Mouse (Mus musculus) hindbrain, embryonic 15.5 days (tissue): Measurements from ENCODE around the gene Ciz1. TPM values are rescaled to one million over a fixed set of nuclear protein-coding genes. Genes with fewer than 3 reads are reported as not detected.

Experiments used
- ATAC-seq: fragments of 200-750 bp; cut with Nextera tagmentation; 2 replicates; pipeline ENCODE4 v1.8.0; 2017; ENCODE audit warnings: low read depth, moderate number of reproducible peaks, moderate TSS enrichment; ENCODE audit not compliant: low FRiP score
- H3K27ac ChIP-seq: fragments of 300-500 bp; sonication (generic); replicated peaks from 2 replicates; pipeline ENCODE4 v1.5.1; 2015; ENCODE audit warnings: mild to moderate bottlenecking, inconsistent platforms
- H3K27me3 ChIP-seq: fragments of 300-500 bp; sonication (generic); 2 replicates; pipeline ENCODE4 v1.6.1; 2015; ENCODE audit warnings: control low read depth, inconsistent platforms
- H3K36me3 ChIP-seq: fragments of 300-500 bp; sonication (generic); 2 replicates; pipeline ENCODE4 v1.6.1; 2015; ENCODE audit warnings: control low read depth, inconsistent platforms
- H3K4me1 ChIP-seq: fragments of 300-500 bp; sonication (generic); replicated peaks from 2 replicates; pipeline ENCODE4 v1.6.1; 2015; ENCODE audit warnings: control low read depth, inconsistent platforms
- H3K4me2 ChIP-seq: fragments of 300-500 bp; sonication (generic); 2 replicates; pipeline ENCODE4 v1.6.1; 2015; ENCODE audit warnings: moderate library complexity, mild to moderate bottlenecking, inconsistent platforms
- H3K4me3 ChIP-seq: fragments of 300-500 bp; sonication (generic); 2 replicates; pipeline ENCODE4 v1.5.1; 2015; ENCODE audit warnings: mild to moderate bottlenecking, inconsistent platforms
- H3K9ac ChIP-seq: fragments of 300-500 bp; sonication (generic); 2 replicates; pipeline ENCODE4 v1.6.1; 2015; ENCODE audit warnings: inconsistent platforms
- H3K9me3 ChIP-seq: fragments of 300-500 bp; sonication (generic); 2 replicates; pipeline ENCODE4 v1.6.1; 2016; ENCODE audit warnings: control low read depth, inconsistent platforms
- WGBS: fragments of 180-500 bp; shearing (Covaris S2); methylation state at CpG from one replicate; pipeline ENCODE4 v1.1.7; 2015; 5-methylcytosine and 5-hydroxymethylcytosine counted together
- polyA plus RNA-seq: library from polyadenylated mRNA; unstranded; fragments of >200 nt; fragmentation: Nextera tagmentation; extraction: Ambion mirVana; gene quantifications from 2 replicates; pipeline ENCODE4 v1.2.1, GENCODE M21; 2015

Ciz1 gene
- polyA plus RNA-seq, 1 experiment from 2014 or later: 60.7 TPM

- Histone ChIP-seq H3K9me3 (no peaks in the 10 kb centered on the region), H3K27me3 (no peaks in the 10 kb centered on the region), H3K36me3 (0 out of 2 replicates have a peak, but pooled peaks cover 6% of the 10 kb centered on the region), H3K4me3 (peak overlapping the region; percentile 88), H3K4me2 (peak overlapping the region; percentile 92), H3K9ac (peak overlapping the region; percentile 86), H3K27ac (peak overlapping the region; percentile 96), H3K4me1 (peaks cover 23% of the 10 kb centered on the region)
- 4% methylated on average over 8 of the region's 8 CpGs for WGBS
- no peak for ATAC-seq
Measured at GRCm38 (mm10) chr2:32394973-32395372, 42.8 kb downstream of the Ciz1 start.

- Histone ChIP-seq H3K4me1 (peaks cover 23% of the 10 kb centered on the region), H3K27ac (peak within 1 kb of the TSS; percentile 96), H3K27me3 (no peaks in the 10 kb centered on the region), H3K36me3 (peaks cover 8% of the 10 kb centered on the region; the same call in 1 of the 2 replicates), H3K4me2 (peak within 1 kb of the TSS; percentile 92), H3K4me3 (peak within 1 kb of the TSS; percentile 88), H3K9me3 (no peaks in the 10 kb centered on the region), H3K9ac (peak within 1 kb of the TSS; percentile 86)
- peak; percentile 94 for ATAC-seq
- WGBS: 0% methylated on average over 31 of the region's 31 CpGs
Measured at GRCm38 (mm10) chr2:32395484-32395945, 43.4 kb downstream of the Ciz1 start, which contains the start of gene Ptges2. Gene Ptges2 (plus strand): TSS chr2:32395896.

DNA sequence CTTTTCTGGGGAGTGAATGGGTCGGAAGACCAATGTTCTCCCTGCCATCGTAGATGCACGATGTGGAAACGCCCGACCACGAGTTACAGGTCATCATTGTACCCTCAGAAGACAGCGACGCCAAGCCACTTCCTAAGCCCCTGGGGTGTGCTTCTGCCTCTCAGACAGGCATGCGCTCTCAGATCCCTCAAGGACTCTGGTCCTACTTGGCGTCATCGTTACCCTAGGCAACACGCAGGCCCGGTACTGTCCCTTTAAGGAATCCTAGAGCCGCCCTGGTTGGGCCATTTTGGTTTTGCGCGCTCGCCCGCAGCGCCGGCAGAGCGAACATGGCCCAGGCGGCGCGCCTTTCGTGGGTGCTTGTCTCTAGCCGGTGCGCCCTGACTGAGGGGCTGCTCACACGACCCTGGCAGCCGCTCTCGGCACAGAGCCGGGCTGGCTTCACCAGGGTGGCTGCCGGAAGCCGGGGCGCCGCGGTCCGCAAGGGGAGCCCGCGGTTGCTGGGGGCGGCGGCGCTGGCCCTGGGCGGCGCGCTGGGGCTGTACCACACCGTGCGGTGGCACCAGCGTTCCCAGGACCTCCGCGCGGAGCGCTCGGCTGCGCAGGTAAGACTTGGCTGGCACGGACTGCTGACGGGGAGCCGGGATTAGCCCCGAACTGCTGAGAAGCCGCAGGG lies 44.0 kb downstream of the Ciz1 start:
- Histone ChIP-seq H3K9me3 (no peaks in the 10 kb centered on the region), H3K27me3 (no peaks in the 10 kb centered on the region), H3K9ac (peak overlapping the region; percentile 86), H3K4me2 (peak overlapping the region; percentile 92), H3K4me1 (peaks cover 23% of the 10 kb centered on the region), H3K27ac (peak overlapping the region; percentile 96), H3K36me3 (peaks cover 14% of the 10 kb centered on the region; the same call in 1 of the 2 replicates), H3K4me3 (peak overlapping the region; percentile 88)
- ATAC-seq: peak; percentile 96
- under 1% methylated on average over 59 of the region's 59 CpGs for WGBS

- Histone ChIP-seq H3K36me3 (peaks cover 16% of the 10 kb centered on the region; the same call in 1 of the 2 replicates), H3K4me2 (peak overlapping the region; percentile 92), H3K9ac (peak overlapping the region; percentile 86), H3K4me1 (peaks cover 23% of the 10 kb centered on the region), H3K27me3 (no peaks in the 10 kb centered on the region), H3K9me3 (no peaks in the 10 kb centered on the region), H3K27ac (peak overlapping the region; percentile 96), H3K4me3 (peak overlapping the region; percentile 88)
- no peak for ATAC-seq
- under 1% methylated on average over 15 of the region's 15 CpGs for WGBS
Measured at GRCm38 (mm10) chr2:32396695-32397094, 44.6 kb downstream of the Ciz1 start.

GRCm38 (mm10) chr2:32404663-32405062 lies 52.5 kb downstream of the Ciz1 start:
- H3K4me3 ChIP-seq: no peak overlapping the region
- H3K9ac ChIP-seq: no peak overlapping the region
- ATAC-seq: peak; percentile 46; the same call in 1 of the 2 replicates
- H3K27ac ChIP-seq: no peak overlapping the region
- WGBS: 15% methylated on average over 2 of the region's 2 CpGs
- H3K4me1 ChIP-seq: no peaks in the 10 kb centered on the region
- no peak overlapping the region for H3K4me2 ChIP-seq
- no peaks in the 10 kb centered on the region for H3K27me3 ChIP-seq
- H3K9me3 ChIP-seq: no peaks in the 10 kb centered on the region
- peaks cover 17% of the 10 kb centered on the region for H3K36me3 ChIP-seq

- Histone ChIP-seq H3K36me3 (peaks cover 3% of the 10 kb centered on the region; the same call in 1 of the 2 replicates), H3K4me3 (no peak overlapping the region), H3K9ac (no peak overlapping the region), H3K27ac (no peak overlapping the region), H3K9me3 (no peaks in the 10 kb centered on the region), H3K4me1 (no peaks in the 10 kb centered on the region), H3K4me2 (no peak overlapping the region), H3K27me3 (no peaks in the 10 kb centered on the region)
- ATAC-seq: no peak
- 86% methylated on average over 7 of the region's 7 CpGs for WGBS
Measured at GRCm38 (mm10) chr2:32407144-32407824, 55.2 kb downstream of the Ciz1 start.

DNA sequence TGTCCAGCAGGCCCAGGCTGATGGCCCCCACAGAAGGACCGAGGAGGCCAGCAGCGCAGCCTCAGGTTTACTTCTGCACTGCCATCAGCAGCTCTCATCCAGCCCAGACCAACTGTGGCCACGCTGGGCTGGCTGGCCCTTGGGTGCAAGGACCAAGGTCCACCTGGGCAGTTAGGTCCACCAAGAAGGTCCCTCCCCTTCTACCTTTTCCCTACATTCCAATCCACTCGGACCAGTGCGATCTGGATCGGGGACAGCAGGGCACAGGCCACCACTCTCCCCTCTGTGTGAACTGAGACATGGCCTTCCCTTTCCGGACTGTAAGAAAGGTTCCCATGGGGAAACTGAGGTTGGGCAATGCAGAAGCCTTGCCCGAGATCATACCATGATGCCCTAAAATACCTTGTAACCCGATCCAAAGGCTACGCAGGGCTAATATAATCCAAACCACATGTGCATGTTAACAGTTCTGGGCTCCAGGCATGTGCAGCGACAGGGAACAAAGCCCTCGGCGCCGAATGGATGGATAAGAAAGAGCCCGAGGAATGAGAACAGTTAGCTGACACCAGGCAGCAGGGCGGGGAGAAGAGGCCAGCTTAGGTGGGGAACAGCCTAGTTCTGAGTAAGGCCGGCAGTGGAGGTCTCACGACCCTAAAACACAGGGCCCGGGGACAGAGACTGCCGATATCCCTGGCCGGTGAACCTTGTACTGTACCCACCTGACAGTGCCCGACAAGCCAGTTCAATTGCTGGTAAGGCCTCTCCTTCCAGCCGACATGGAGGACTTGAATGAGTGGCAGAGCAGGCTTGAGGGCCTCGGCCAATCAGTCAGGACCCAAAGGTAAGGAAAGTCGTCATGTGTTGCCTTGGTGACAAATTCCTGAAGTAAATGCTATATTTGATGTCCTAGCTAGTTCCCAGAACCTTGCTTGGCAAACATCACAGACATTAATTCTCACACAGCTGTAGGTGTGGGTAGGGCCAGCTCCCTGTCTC lies 56.6 kb downstream of the Ciz1 start:
- no peaks in the 10 kb centered on the region for H3K27me3 ChIP-seq
- H3K4me2 ChIP-seq: no peak overlapping the region
- no peak overlapping the region for H3K4me3 ChIP-seq
- H3K27ac ChIP-seq: no peak overlapping the region
- no peaks in the 10 kb centered on the region for H3K4me1 ChIP-seq
- no peak for ATAC-seq
- no peak overlapping the region for H3K9ac ChIP-seq
- H3K36me3 ChIP-seq: no peaks in the 10 kb centered on the region
- WGBS: 75% methylated on average over 25 of the region's 25 CpGs
- no peaks in the 10 kb centered on the region for H3K9me3 ChIP-seq

DNA sequence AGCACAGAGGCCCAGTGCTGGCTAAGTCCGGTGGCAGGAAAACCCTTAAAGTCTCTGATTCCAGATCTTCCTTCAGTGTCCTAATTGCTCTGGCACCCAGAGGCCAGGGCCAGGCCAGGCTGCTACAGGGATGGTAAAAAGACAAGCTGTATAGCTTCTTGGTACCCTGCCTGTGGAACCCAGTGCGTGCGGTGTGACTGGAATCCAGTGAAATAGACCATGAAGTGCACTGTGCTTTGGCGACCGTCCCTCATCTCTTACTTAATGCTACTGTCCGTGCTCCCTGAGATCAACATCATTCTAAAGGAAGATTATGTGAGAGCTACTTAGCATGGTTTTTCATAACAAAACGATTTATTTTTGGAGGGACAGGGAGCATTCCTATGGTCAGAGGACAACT lies 59.3 kb downstream of the Ciz1 start:
- no peaks in the 10 kb centered on the region for H3K4me1 ChIP-seq
- H3K27ac ChIP-seq: no peak overlapping the region
- peaks cover 14% of the 10 kb centered on the region; the same call in 1 of the 2 replicates for H3K36me3 ChIP-seq
- H3K9ac ChIP-seq: no peak overlapping the region
- 87% methylated on average over 7 of the region's 7 CpGs for WGBS
- H3K9me3 ChIP-seq: no peaks in the 10 kb centered on the region
- H3K27me3 ChIP-seq: no peaks in the 10 kb centered on the region
- no peak overlapping the region for H3K4me3 ChIP-seq
- H3K4me2 ChIP-seq: no peak overlapping the region
- ATAC-seq: no peak

- no peaks in the 10 kb centered on the region for H3K9me3 ChIP-seq
- no peak overlapping the region for H3K4me2 ChIP-seq
- no peak overlapping the region for H3K4me3 ChIP-seq
- no peaks in the 10 kb centered on the region for H3K27me3 ChIP-seq
- H3K4me1 ChIP-seq: no peaks in the 10 kb centered on the region
- peaks cover 29% of the 10 kb centered on the region for H3K36me3 ChIP-seq
- no peak overlapping the region for H3K27ac ChIP-seq
- 93% methylated on average over 6 of the region's 6 CpGs for WGBS
- ATAC-seq: no peak
- H3K9ac ChIP-seq: no peak overlapping the region
Measured at GRCm38 (mm10) chr2:32412742-32413531, 60.8 kb downstream of the Ciz1 start.

GRCm38 (mm10) chr2:32413936-32414335 lies 61.8 kb downstream of the Ciz1 start:
- no peak overlapping the region for H3K4me3 ChIP-seq
- ATAC-seq: no peak
- WGBS: 61% methylated on average over 5 of the region's 5 CpGs
- H3K9me3 ChIP-seq: no peaks in the 10 kb centered on the region
- no peak overlapping the region for H3K4me2 ChIP-seq
- H3K27me3 ChIP-seq: no peaks in the 10 kb centered on the region
- no peak overlapping the region for H3K9ac ChIP-seq
- no peak overlapping the region for H3K27ac ChIP-seq
- H3K4me1 ChIP-seq: no peaks in the 10 kb centered on the region
- peaks cover 39% of the 10 kb centered on the region for H3K36me3 ChIP-seq

DNA sequence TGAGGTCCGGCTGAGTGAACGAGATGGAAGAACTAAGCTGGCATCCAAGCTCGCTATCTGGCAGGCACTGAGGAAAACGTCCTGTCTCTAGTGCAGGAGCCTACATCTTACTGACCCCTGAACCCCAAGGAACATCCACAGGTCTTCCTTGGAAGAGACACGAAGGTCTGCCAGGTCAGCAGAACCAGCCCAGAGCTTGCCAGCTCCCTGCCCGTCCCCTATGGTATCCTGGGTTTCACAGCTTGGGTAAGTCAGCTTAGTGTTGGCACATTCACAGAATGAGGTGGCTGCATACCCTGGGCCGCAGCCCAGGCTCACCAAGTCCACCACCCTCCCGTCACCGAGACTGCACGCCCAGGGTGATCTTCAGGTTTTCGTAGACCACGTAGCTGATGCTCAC lies 63.7 kb downstream of the Ciz1 start:
- H3K36me3 ChIP-seq: peaks cover 58% of the 10 kb centered on the region
- H3K27ac ChIP-seq: no peak overlapping the region
- no peak overlapping the region for H3K4me2 ChIP-seq
- H3K9me3 ChIP-seq: no peaks in the 10 kb centered on the region
- no peak overlapping the region for H3K4me3 ChIP-seq
- no peaks in the 10 kb centered on the region for H3K4me1 ChIP-seq
- WGBS: 92% methylated on average over 12 of the region's 12 CpGs
- no peak overlapping the region for H3K9ac ChIP-seq
- ATAC-seq: no peak
- no peaks in the 10 kb centered on the region for H3K27me3 ChIP-seq
